Mouse (Mus musculus) megakaryocyte, adult 5-6 weeks (primary cell): ENCODE results near the gene Slc16a10. TPM values are rescaled to one million over a fixed set of nuclear protein-coding genes. Genes with fewer than 3 reads are reported as not detected.

Source experiments
- ATAC-seq: 2 replicates; pipeline ENCODE4 v1.8.0; 2016; ENCODE audit warnings: mild to moderate bottlenecking, inconsistent platforms; ENCODE audit not compliant: poor library complexity, severe bottlenecking
- total RNA-seq, 2 experiments: library from RNA; stranded (forward) in 1 of 2; stranded (reverse) in 1 of 2; fragments of 153-499, 151-499 nt in 1 of 2; fragments of 221-1000, 200-1000 nt in 1 of 2; gene quantifications; 2 replicates each; pipeline versions ENCODE4 v1.2.3 to v1.2.4; 2015 to 2017

The Slc16a10 gene
- total RNA-seq (2015) (45.0 and 56.3 TPM in 2 replicates), total RNA-seq (2017) (29.8 and 31.6 TPM in 2 replicates)

DNA sequence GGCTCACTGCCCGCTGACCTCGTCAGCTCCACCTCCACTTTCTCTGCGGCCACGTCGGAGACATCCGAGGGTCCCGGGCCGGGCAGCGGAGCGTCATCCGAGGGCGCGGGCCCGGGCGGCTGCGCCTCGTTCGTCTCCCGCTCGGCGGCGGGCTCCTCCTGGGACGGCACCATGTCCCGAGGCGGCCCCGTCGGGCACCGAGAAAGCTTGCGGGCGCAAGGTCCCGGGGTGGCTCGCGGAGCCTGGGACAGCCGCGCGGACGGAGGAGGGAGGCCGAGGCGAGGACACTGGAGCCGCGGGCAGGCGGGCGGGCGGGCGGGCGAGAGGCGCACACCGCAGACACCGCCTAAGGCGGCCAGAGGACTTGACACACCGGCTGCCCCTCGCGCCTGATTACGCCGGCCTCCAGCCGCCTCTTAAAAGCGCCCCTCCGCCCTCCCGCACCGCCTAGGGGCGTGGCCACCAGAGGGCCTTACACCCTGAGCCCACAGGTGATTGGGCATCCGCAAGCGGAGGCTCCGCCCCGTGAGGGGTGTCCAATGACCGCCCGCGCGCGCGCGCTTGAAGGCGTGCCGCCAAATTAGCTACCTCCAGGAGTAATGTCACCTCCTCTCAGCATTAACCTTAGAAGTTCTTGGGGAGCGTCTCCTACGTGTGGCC lies at the start of gene Slc16a10:
Gene Slc16a10, minus strand, starts transcription at position 395 of the 660 bp plus-strand sequence.
- ATAC-seq: peak; percentile 98

- ATAC-seq: peak; percentile 43
Measured at GRCm38 (mm10) chr10:40191338-40191979, 49.4 kb upstream of the Slc16a10 start.

- ATAC-seq: peak; percentile 19
Measured at GRCm38 (mm10) chr10:40190871-40191270, 48.8 kb upstream of the Slc16a10 start.

DNA sequence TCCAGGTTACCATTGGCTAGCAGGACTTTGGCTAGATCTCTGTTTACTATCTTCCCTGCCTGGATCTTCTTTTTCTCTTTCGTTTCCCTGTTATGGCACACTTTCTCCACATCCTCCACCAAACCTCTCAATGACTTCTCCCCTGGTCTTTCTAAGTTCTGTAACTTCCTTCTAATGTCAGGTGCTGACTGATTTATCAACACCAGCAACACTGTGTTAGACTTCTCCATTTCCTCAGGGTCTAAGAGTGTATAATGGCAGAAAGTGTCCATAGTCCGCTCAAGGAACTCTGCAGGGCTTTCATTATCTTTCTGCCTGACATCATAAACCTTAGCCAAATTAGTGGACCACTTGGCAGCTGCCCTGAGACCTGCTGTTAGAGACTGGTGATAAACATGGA lies 47.6 kb upstream of the Slc16a10 start:
- peak; percentile 59 for ATAC-seq

DNA sequence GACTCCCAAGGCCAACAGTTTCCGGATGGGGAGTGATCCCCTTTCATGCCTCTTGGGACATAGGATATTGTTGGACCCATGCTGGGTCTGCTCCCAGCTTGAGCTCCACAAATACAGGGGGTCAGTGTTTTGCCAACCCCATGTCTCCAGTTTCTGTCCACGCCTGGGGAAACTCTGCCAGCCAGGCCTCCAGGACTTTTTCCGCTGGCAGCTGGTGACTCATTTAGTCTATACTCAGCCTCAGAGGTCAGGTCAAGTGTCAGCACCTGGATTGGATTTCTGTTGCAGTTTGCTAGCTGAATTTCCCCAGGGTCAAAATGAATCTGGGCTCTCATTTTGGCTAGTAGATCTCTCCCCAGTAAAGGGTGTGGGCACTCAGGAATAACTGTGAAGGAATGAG lies 46.8 kb upstream of the Slc16a10 start:
- no peak for ATAC-seq

GRCm38 (mm10) chr10:40185956-40186355 lies 43.9 kb upstream of the Slc16a10 start:
- ATAC-seq: no peak

- no peak for ATAC-seq
Measured at GRCm38 (mm10) chr10:40180011-40180410, 38.0 kb upstream of the Slc16a10 start.

- no peak for ATAC-seq
Measured at GRCm38 (mm10) chr10:40179142-40179541, 37.1 kb upstream of the Slc16a10 start.

- no peak for ATAC-seq
Measured at GRCm38 (mm10) chr10:40177323-40177962, 35.4 kb upstream of the Slc16a10 start.

DNA sequence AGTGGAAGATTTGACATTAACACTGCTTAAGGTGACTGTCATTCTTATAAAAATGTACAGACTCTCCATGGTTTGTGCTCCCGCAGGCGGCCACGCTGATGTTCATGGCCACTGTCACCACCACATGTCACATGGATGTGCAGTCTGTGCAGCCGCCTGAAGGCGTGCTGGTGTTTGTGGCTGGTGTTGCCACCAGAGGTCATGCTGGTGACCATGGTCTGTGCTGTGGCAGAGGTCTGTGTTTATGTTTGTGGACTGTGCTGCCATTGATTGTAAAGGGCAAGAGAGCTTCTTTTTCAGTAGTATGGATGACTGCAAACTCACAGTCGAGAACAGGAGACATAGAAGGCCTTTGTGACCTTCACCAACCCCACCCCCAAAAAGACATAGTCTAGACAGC lies 30.1 kb upstream of the Slc16a10 start:
- 0 out of 2 replicates have a peak, but pooled peaks have one; percentile 45 for ATAC-seq

- peak; percentile 57 for ATAC-seq
Measured at GRCm38 (mm10) chr10:40171211-40171610, 29.2 kb upstream of the Slc16a10 start.

DNA sequence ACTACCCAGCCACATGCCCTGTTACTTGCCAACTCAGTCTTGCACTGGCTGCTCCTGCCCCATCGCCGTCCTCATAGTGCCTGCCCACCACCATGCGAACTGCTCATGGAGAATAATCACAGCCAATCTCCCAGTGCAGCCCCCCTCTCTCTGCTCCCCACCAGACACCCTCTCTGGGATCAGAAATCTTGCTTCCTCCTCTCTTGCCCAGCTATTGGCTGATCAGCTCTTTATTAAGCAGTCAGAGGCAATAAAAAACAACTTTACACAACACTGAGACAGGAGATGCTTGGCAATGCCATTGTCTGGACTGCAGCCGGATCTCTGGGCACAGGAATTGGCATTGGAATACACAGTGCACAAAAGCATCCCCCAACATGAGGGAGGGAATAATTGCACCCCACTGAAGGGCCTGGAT lies 28.1 kb upstream of the Slc16a10 start:
- no peak for ATAC-seq

- no peak for ATAC-seq
Measured at GRCm38 (mm10) chr10:40169566-40169965, 27.5 kb upstream of the Slc16a10 start.

DNA sequence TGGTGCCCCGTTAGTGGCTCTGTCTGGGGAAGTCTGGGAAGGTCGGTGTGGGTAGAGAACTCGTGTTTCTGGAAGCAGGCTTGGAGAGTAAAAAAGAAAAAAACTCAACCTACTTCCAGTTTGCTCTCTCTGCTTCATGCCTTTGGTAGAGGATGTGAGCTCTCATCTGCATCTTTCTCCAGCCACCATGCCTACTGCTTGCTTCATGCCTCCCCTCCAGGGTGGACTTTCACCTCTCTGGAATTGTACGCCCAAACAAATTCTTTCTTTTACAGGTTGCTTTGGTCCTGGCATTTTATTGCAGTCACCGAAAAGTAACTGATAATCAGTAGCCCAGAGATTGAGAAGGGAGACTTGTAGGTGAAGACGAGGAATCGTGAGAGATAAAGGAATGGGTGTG lies 27.0 kb upstream of the Slc16a10 start:
- no peak for ATAC-seq

DNA sequence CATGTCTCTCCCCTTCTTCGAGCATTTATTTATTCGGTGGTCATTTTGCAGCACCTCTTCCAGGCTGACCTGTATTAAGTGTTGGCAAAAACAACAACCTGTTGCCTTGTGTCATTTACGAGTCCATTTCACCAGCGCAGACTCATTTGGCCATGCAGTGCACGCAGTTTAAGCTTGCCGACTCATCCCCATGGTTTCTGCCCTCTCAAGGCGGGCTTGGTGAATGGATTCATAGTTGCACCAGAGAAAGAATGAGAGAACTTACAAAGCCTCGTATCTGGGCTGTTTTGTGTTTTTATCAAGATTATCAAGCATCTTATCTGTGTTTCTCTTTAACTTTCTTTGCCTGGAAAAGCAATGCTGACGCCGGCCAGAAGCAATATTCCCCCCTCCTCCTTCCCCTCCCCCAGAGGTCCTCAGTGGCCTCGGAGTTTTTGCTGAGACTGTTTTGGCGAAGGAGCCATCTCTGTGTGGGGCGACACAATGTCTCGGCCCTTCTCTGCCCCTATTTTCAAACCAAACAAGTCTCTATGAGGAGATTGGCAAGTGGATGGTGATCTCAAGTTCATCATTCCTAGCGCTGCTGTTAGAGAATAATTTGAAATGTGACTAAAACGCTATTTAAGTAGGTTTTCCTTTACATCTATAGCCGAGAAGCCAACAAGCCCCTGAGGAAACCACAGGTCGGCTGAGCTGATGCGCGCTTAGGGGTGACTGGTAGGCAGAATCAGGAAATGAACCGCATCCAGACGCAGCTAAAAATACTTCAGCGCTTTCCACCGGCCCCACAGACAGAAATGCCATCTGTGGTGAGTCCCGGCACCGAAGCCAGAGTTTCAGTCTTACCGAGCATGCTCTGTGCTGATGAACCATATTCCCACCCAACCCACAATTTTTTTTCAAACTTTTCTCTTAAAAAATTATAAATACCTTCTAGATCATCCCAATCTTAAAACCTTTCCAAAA lies 22.6 kb upstream of the Slc16a10 start:
- ATAC-seq: peak; percentile 82

DNA sequence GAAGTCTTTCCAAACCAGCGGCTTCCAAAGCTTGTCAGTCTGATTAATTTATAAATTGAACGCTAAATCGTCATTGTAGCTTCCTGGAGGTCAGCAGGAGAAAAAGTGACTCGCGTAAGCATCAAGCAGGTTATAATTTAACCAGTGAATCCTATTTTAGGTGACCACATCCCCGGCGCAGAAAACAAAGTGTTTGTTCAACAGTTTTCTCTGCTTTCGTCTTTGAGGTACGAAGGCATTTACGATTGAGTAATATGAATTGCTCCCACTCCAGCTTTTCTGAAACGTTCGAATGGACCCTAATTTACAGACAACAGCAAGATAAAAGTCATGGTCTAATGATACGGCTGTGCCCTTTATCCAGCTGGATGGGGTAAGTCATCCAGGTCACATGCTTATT lies 21.9 kb upstream of the Slc16a10 start:
- ATAC-seq: no peak

- peak; percentile 58 for ATAC-seq
Measured at GRCm38 (mm10) chr10:40163338-40163737, 21.3 kb upstream of the Slc16a10 start.

DNA sequence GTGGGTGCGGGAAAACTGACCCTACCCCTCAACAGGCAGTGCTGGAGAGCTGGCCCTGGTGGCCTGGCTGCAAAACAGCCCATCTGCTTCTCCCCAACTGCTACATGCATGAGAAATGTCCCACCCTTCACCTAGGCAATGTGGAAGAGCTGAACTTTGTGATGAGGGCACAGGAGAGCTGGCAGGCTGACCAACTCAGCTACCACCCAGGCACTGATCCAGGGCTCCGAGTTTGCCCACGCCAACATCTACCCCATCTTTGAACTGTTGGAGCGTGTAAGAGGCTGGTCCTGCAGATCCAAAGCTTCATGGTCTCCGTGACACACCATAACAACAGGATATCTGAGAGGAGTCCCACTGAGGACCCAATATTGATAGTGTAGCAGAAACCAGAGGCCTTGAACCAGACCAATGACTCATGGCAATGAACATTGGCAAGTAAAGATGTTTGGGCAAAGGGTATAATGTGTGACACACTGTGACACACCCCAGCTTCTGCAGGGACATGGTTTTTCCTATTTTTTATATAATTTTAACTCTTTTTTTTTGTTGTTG lies 19.7 kb upstream of the Slc16a10 start:
- no peak for ATAC-seq

DNA sequence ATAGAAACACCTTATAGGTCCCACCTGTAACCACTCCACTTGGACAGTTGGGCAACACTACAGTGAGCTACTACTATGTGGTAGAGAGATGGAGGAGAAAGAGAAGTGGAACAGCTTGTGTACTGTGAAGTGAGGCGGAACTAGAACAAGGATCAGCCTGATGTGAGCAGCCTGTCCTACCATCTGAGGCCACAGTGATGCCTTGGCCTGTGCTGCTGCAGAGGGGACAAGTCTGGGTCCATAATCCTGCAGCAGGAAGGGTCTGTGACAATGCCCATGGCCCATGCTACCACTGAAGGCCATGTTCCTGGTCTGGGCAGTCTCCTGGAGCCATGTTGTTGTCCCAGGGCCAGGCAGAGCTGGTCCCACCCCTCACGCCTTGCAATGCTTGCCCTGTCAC lies 19.2 kb upstream of the Slc16a10 start:
- no peak for ATAC-seq

GRCm38 (mm10) chr10:40152550-40152857 lies 10.4 kb upstream of the Slc16a10 start:
- ATAC-seq: no peak
